19 mouse cellular contexts compared by ENCODE assay signal in genomic region chr13:37473359-37473758, GRCm38 (mm10).
DNase-seq lines count a peak whose midpoint lies in the region; ATAC-seq and TF ChIP-seq lines count a peak whose summit lies in the region.
"Had no signal": no experiment of that assay in that cellular context is flagged by ENCODE, and none has a peak within 500 bp of the region (broad histone marks: within the 10 kb centered on the region; RNA-seq: fewer than 3 reads in every experiment).

No protein-coding gene starts in this region.

- DNase-seq in kidney, postnatal 0 days (ENCODE audit: low spot score): peak; percentile 56
- no peak for DNase-seq in kidney, postnatal 36 days
- DNase-seq in lung, embryonic 14.5 days: peak; percentile 40
- no peak for DNase-seq in lung, postnatal 14 days
- DNase-seq in midbrain, embryonic 11.5 days (ENCODE audit: low spot score, missing footprints): peak; percentile 53
- DNase-seq in midbrain, postnatal 0 days (ENCODE audit: low spot score): no peak
- no peak for DNase-seq in layer of hippocampus, postnatal 36 days
- DNase-seq: adrenal gland, postnatal 10 days; cerebellum, adult 11 months; cerebellum, adult 8-10 months; cerebellum, postnatal 14 days; embryo, embryonic 11 days; gastrocnemius, adult 2 months; gastrocnemius, postnatal 25 days had no signal

- peaks cover 13% of the 10 kb centered on the region for H3K4me1 ChIP-seq in kidney, postnatal 0 days (replicated peaks; ENCODE audit: insufficient read depth, low read length)
- H3K4me1 ChIP-seq in lung, embryonic 14.5 days (ENCODE audit: insufficient read depth): peaks cover 33% of the 10 kb centered on the region
- H3K4me1 ChIP-seq in midbrain, embryonic 11.5 days (ENCODE audit: control insufficient read depth, insufficient read depth, low read length): peaks cover 7% of the 10 kb centered on the region; the same call in 1 of the 2 replicates
- peaks cover 3% of the 10 kb centered on the region; the same call in 1 of the 2 replicates for H3K4me1 ChIP-seq in midbrain, postnatal 0 days (ENCODE audit: insufficient read depth, low read length)

- no peaks in the 10 kb centered on the region for H3K9me3 ChIP-seq in kidney, postnatal 0 days (replicated peaks; ENCODE audit: low read length)
- no peaks in the 10 kb centered on the region for H3K9me3 ChIP-seq in lung, embryonic 14.5 days (ENCODE audit: low read depth, low read length)
- H3K9me3 ChIP-seq in midbrain, embryonic 11.5 days (ENCODE audit: control insufficient read depth, low read length): no peaks in the 10 kb centered on the region
- H3K9me3 ChIP-seq in midbrain, postnatal 0 days (ENCODE audit: low read length): no peaks in the 10 kb centered on the region
- H3K9me3 ChIP-seq: embryonic facial prominence, embryonic 15.5 days; forebrain, embryonic 10.5 days; heart, embryonic 12.5 days had no signal

- H3K27ac ChIP-seq in kidney, postnatal 0 days: no peak overlapping the region
- H3K27ac ChIP-seq in lung, embryonic 14.5 days (ENCODE audit: low read depth): no peak overlapping the region
- no peak overlapping the region for H3K27ac ChIP-seq in midbrain, embryonic 11.5 days (ENCODE audit: low read depth, low read length)
- H3K27ac ChIP-seq in midbrain, postnatal 0 days (ENCODE audit: low read depth, low read length): no peak overlapping the region
- H3K27ac ChIP-seq: embryonic facial prominence, embryonic 15.5 days; forebrain, embryonic 10.5 days; gastrocnemius, adult 2 months had no signal

- no peak for ATAC-seq in kidney, postnatal 0 days (replicated peaks; ENCODE audit: low FRiP score, low read depth)
- ATAC-seq in lung, embryonic 14.5 days (ENCODE audit: insufficient read depth): no peak
- ATAC-seq in midbrain, embryonic 11.5 days (ENCODE audit: low FRiP score): no peak
- ATAC-seq in midbrain, postnatal 0 days (ENCODE audit: low FRiP score): no peak
- ATAC-seq: forebrain, embryonic 14.5 days had no signal

- H3K9ac ChIP-seq in kidney, postnatal 0 days (ENCODE audit: low read depth, low read length): no peak overlapping the region
- no peak overlapping the region for H3K9ac ChIP-seq in lung, embryonic 14.5 days
- H3K9ac ChIP-seq in midbrain, embryonic 11.5 days (ENCODE audit: low read length): no peak overlapping the region
- no peak overlapping the region for H3K9ac ChIP-seq in midbrain, postnatal 0 days (replicated peaks; ENCODE audit: low read length, poor library complexity, severe bottlenecking)
- H3K9ac ChIP-seq: embryonic facial prominence, embryonic 15.5 days; heart, embryonic 12.5 days had no signal

- TF ChIP-seq CTCF in kidney, postnatal 0 days (IDR thresholded peaks at IDR 0.05; ENCODE audit: low read depth): no peak
- no peak for TF ChIP-seq CTCF in lung, embryonic 14.5 days (IDR thresholded peaks at IDR 0.05; ENCODE audit: low read depth)
- no peak for TF ChIP-seq CTCF in midbrain, postnatal 0 days (IDR thresholded peaks at IDR 0.05)

- no peak overlapping the region for H3K4me3 ChIP-seq in kidney, postnatal 0 days (replicated peaks; ENCODE audit: low read depth, low read length)
- H3K4me3 ChIP-seq in lung, embryonic 14.5 days (ENCODE audit: low read depth, low read length): no peak overlapping the region
- H3K4me3 ChIP-seq in midbrain, embryonic 11.5 days (ENCODE audit: low read depth, low read length): no peak overlapping the region
- no peak overlapping the region for H3K4me3 ChIP-seq in midbrain, postnatal 0 days (ENCODE audit: low read depth, low read length)
- H3K4me3 ChIP-seq: embryonic facial prominence, embryonic 15.5 days; erythroblast, embryonic 14.5 days; forebrain, embryonic 10.5 days; gastrocnemius, adult 2 months; heart, embryonic 12.5 days had no signal

- H3K36me3 ChIP-seq in kidney, postnatal 0 days (ENCODE audit: insufficient read depth, low read length): no peaks in the 10 kb centered on the region
- H3K36me3 ChIP-seq in lung, embryonic 14.5 days (ENCODE audit: insufficient read depth): no peaks in the 10 kb centered on the region
- no peaks in the 10 kb centered on the region for H3K36me3 ChIP-seq in midbrain, embryonic 11.5 days (ENCODE audit: control insufficient read depth, insufficient read depth, low read length)
- no peaks in the 10 kb centered on the region for H3K36me3 ChIP-seq in midbrain, postnatal 0 days (ENCODE audit: insufficient read depth, low read length)
- H3K36me3 ChIP-seq: embryonic facial prominence, embryonic 15.5 days; forebrain, embryonic 10.5 days; heart, embryonic 12.5 days had no signal

- no peak overlapping the region for H3K4me2 ChIP-seq in kidney, postnatal 0 days (ENCODE audit: low read length)
- H3K4me2 ChIP-seq in lung, embryonic 14.5 days: no peak overlapping the region
- no peak overlapping the region for H3K4me2 ChIP-seq in midbrain, embryonic 11.5 days
- H3K4me2 ChIP-seq in midbrain, postnatal 0 days (ENCODE audit: low read depth, low read length, poor library complexity, severe bottlenecking): no peak overlapping the region
- H3K4me2 ChIP-seq: embryonic facial prominence, embryonic 15.5 days; heart, embryonic 12.5 days had no signal

- WGBS in kidney, postnatal 0 days: 47% methylated on average over 1 of the region's 1 CpGs
- WGBS in lung, embryonic 14.5 days: 39% methylated on average over 1 of the region's 1 CpGs
- WGBS in midbrain, embryonic 11.5 days: 68% methylated on average over 1 of the region's 1 CpGs
- WGBS in midbrain, postnatal 0 days: 61% methylated on average over 1 of the region's 1 CpGs

- no peaks in the 10 kb centered on the region for H3K27me3 ChIP-seq in kidney, postnatal 0 days (ENCODE audit: insufficient read depth, low read length)
- H3K27me3 ChIP-seq in lung, embryonic 14.5 days (ENCODE audit: insufficient read depth, low read length): no peaks in the 10 kb centered on the region
- H3K27me3 ChIP-seq in midbrain, embryonic 11.5 days (ENCODE audit: control insufficient read depth, insufficient read depth, low read length): no peaks in the 10 kb centered on the region; the same call in 1 of the 2 replicates
- 0 out of 2 replicates have a peak, but pooled peaks cover 3% of the 10 kb centered on the region for H3K27me3 ChIP-seq in midbrain, postnatal 0 days (ENCODE audit: insufficient read depth, low read length)
- H3K27me3 ChIP-seq: embryonic facial prominence, embryonic 15.5 days; heart, embryonic 12.5 days had no signal

Comparison
In these comparisons a context has a peak if more than half of its experiments do, and no peak if none do; other contexts are left out.
1. DNase-seq: peak in kidney, postnatal 0 days (single experiment), lung, embryonic 14.5 days (single experiment) and midbrain, embryonic 11.5 days (single experiment); none in kidney, postnatal 36 days (0 of 2), lung, postnatal 14 days (single experiment), midbrain, postnatal 0 days (single experiment) and layer of hippocampus, postnatal 36 days (0 of 2).